Mouse (Mus musculus): ENCODE measurements around the gene Gpld1. TPM values are rescaled to one million over a fixed set of nuclear protein-coding genes. Genes with fewer than 3 reads are reported as not detected.
"Not testable (repeated sequence)": the region's sequence is repeated elsewhere in the genome, so short reads cannot be mapped to it uniquely, and the experiment has no call there.

The Gpld1 gene
- polyA plus RNA-seq, 1 experiment from 2014 or later = 0.47 TPM

- no peak for DNase-seq (ENCODE audit: low spot score)
Measured at GRCm38 (mm10) chr13:24947158-24947557, 4.2 kb downstream of the Gpld1 start.

DNA sequence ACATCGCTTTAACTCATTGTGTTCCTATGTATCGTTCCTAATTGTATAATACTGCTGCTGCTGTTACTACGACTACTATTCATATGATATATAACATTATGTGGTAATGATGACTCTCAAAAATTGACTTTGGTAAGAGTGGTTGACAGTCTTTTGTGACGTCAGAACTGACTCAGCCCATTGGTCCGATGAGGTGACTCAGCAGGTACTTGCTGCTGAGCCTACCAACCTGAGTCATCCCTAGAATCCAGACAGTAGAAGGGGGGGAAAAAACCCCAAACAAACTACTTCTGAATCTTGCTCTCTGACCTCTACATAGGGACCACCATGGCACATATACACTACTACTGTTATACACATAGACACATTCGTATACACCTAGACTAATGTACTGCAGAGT is 5.9 kb downstream of the Gpld1 start:
- DNase-seq (ENCODE audit: low spot score) = no peak

DNA sequence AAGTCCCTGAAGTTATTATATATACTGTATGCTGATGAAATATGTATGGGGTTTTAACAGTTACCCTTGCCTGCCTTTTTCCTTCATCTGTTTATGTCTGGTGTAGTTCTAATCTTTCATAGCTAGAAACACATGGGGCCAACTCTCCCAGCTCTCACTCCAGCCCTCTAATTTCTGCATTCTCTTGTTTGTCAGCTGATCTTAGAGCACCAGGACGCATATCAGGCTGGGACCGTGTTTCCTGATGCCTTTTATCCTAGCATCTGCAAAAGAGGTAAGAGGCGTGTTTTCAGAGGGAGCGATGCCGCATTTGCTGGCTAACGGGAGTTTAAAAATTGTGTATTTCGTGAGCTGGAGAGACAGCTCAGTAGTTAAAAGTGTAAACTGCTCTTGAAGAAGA is 9.7 kb downstream of the Gpld1 start:
- no peak for DNase-seq (ENCODE audit: low spot score)

- DNase-seq (ENCODE audit: low spot score) = no peak
Measured at GRCm38 (mm10) chr13:24955091-24955490, 12.1 kb downstream of the Gpld1 start.

DNA sequence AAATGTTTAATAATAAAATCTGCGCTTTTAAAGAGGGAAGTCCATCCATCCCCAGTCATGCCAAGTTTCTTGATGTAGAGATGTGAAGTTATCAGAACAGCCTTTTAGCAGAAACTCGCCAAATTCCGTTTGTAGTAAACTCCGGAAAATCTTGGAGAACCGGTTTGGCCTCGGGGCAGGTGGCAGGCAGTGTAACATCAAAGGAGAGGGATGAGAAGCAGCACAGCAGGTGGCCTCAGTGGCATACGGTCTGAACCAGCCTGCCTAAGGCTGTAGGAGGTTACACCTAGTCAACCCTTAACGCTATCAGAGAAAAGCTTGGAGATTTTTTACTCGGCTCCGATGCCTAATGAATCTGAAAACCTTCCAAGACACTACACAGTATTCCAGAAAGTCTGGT is 12.5 kb downstream of the Gpld1 start:
- no peak for DNase-seq (ENCODE audit: low spot score)

- no peak for DNase-seq (ENCODE audit: low spot score)
Measured at GRCm38 (mm10) chr13:24958671-24959070, 15.7 kb downstream of the Gpld1 start.

DNA sequence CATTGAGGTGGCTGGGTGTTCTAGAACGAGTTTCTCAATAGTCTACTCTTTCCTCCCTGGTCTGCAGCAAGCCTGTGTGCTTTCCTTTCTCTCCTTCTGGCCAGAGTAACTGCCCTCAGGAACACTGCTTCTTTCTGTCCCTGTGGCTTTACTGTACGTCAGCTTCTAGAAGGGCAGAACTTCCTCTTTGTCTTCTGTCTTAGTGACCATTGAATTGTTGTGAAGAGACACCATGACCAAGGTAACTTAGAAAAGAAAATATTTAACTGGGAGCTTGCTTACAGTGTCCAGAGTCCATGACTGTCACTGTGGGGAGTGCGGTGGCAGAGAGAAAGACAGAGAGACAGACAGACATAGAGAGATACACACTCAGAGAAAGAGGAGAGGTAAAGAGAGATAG is 17.1 kb downstream of the Gpld1 start:
- no peak for DNase-seq (ENCODE audit: low spot score)

DNA sequence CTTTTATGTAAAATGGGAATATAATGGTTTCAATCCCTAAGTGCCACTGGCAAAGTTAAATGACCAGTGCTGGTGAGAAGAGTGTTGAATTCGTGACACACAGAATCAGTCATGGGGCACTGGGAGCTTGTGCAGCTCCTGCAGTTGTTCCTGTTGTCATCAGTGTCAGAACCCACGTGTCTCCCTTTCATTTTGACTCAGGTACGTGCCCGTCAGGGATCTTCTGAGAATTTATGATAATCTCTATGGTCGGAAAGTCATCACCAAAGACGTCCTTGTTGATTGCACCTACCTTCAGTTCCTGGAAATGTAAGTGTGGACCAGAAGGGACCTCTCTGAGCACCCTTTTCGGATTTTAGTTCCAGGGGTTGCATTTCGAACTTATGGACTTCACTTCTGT is 19.2 kb downstream of the Gpld1 start:
- no peak for DNase-seq (ENCODE audit: low spot score)

DNA sequence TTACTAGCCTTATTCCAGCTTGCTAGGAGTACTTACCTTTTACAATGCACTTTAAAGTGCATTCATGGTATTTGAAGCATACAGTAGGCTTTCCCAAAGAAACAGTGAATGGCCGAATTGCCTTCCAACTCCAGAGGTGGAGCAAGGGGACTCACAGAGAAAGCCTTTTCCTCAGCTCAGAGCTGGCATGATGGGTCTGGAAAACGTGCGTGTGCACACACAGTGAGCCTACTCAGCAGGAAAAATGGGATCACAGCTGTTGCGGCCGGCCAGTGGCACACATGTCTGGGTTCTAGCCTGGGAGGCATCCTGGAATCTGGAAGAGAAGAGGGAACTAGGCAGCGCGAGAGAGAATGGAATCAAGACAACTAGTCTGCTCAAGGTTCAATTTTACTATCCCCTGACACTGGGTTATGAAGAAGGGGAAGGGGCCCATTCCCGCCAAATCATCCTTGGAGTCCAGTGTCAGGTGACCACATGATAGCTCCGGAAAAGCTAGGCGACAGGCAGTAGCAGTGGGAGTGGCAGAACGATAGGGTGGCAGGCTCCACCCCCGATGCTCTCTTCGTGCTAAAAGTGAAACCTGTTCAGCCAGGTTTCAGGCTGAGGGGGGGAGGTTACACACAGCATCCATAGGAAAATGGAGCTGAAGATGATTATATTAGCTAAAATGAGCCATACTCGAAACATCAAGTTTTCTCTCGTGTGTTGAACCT is 22.3 kb downstream of the Gpld1 start:
- peak; percentile 31 for DNase-seq (ENCODE audit: low spot score)

GRCm38 (mm10) chr13:24965846-24966201 is 22.9 kb downstream of the Gpld1 start:
- no peak for DNase-seq (ENCODE audit: low spot score)

DNA sequence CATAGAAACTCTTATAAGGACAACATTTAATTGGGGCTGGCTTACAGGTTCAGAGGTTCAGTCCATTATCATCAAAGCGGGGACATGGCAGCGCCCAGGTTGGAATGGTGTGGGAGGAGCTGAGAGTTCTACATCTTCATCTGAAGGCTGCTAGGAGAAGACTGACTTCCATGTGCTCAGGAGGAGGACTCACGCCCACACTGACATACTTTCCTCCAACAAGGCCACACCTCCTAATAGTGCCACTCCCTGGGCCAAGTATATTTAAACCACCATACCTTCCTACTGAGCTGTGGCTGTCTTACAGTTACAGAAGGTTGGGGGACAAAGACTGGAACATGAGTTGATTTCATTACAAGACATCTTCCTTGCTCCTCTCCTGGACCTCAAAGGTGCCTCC is 28.8 kb downstream of the Gpld1 start:
- DNase-seq (ENCODE audit: low spot score) = not testable (repeated sequence)

DNA sequence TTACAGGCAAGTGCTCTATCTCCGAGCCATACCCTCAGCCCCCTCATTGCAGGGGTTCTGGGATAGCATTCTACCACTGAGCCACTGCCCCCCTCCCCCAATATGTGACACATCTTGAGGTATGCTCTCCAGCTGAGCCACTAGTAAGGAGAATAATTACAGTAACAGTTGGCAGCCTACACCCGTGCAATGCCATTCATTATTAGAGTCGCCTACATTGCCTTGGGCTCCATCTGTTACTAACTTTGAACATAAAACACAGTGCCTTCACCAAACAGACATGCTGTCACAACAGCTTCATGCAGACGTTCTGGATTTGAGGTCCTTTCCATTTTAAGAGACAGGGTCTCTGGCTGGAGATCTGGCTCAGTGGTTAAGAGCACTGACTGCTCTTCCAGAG is 33.4 kb downstream of the Gpld1 start:
- DNase-seq (ENCODE audit: low spot score) = no peak

DNA sequence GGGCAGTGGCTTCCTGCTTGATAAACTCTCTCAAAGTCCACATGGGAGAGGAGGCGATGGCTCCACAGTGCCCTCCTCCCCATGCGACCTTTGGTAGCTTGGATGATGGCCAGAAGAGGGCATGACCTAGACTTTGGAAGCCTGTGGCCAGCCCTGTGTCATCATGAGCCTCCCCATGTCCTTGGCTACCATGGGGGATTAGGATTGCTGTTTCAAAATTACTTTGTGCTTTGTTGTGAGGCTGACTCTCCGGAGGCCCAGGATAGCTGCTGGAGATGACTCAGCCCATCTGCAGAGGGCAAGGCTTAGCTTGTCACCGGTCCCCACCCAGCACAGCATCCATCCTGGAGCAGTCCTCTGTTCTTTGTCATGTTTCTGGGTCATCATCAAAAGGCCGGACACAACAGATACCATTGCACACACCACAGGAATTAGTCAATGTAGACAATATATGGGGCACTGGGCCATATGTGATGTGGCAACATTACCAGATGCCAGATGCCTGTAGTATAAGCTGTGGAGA is 34.9 kb downstream of the Gpld1 start:
- DNase-seq (ENCODE audit: low spot score) = no peak

DNA sequence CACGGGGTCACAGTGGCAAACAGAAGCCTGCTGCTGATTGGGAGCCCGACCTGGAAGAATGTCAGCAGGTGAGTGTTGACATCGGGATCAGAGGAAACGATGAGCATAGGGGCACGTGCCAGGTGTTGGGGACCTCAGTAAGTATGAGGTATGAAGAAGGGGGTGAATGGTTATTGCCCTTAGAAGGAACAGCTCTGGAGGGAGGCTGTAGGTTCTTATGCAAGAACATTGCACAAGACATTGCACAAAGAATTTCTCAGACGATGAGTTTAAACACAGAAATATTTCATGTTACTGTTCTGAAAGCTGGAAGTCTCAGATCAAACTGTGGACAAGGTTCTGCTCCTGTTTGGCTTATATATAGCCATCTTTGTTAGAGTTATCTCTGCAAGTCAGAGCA is 38.1 kb downstream of the Gpld1 start:
- DNase-seq (ENCODE audit: low spot score) = no peak

GRCm38 (mm10) chr13:24985435-24985834 is 42.5 kb downstream of the Gpld1 start:
- no peak for DNase-seq (ENCODE audit: low spot score)

DNA sequence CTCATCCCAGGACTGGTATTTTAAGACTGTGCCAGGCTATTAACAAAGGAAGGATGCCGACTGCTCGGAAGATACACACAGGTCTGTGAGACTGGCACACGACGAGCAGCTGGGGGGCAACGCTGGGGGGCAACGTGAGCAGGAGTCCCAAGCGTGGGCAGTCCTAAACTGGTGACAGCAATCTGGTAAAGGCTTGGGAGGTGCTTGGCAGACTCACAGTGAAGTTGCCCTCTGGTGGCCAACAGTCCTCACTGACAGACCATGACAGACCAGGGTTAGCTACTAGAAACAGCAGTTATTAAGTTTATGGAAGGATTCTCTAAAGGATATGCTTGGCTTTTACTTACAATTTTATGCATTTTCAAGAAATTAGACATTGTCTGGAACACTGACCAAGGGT is 45.4 kb downstream of the Gpld1 start:
- peak; percentile 58 for DNase-seq (ENCODE audit: low spot score)

GRCm38 (mm10) chr13:24989006-24989405 is 46.1 kb downstream of the Gpld1 start:
- DNase-seq (ENCODE audit: low spot score) = no peak

DNA sequence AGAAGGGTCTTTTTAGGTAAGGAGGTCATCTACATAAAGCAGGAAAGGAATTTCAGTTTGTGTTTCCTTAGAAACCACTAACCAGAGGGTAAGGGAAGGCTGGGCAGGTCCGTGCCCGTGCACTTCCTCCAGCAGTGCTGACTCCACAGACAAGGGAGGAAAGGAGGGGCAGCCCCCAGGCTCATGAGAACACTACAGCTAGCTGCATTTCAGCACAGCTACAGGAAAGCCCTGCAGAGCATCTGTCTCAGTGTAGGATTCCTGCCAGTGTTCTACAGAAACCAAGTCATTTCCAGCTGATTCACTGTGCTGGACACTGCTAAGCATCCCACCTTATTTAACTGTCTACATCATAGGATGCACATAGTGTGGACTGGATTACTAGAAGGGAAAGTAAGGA is 50.2 kb downstream of the Gpld1 start:
- DNase-seq (ENCODE audit: low spot score) = no peak

DNA sequence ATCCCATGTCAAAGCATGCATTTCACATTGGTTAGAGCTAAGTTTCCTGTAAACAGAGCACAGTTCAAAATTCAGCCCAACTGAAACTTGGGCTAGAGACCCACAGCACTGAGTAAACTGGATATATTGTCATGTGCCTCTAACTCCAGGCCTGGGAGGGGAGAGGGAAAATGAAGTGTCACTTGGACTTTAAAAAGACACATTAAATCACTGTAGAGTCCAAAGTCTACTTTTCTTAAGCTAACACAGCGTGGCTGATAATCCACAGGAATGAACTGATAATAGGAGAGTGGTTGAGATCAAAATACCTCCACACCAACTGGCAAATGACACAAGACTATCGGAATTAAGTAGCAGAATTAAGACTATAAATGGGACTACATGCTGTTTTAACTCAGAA is 56.6 kb downstream of the Gpld1 start:
- DNase-seq (ENCODE audit: low spot score) = no peak

DNA sequence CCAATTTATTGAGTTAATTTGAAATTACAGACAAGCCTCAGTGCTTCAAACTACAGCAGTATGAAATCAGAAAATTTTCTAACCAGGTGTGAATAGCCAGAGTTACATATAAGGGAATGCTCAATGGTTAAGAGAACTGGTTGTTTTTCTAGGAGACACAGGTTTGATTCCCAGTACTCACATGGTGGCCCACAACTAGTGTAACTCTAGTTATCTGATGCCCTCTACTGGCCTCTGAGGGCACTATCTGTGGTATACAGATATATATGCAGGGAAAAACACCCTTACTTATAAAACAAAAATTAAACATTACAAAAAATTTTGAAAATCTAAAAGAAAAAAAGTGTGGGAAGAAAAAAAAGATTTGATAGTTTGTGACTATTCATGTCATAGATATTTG is 60.0 kb downstream of the Gpld1 start:
- peak; percentile 37 for DNase-seq (ENCODE audit: low spot score)

GRCm38 (mm10) chr13:25007115-25007514 is 64.2 kb downstream of the Gpld1 start:
- no peak for DNase-seq (ENCODE audit: low spot score)

GRCm38 (mm10) chr13:25018316-25018715 is 75.4 kb downstream of the Gpld1 start:
- no peak for DNase-seq (ENCODE audit: low spot score)

DNA sequence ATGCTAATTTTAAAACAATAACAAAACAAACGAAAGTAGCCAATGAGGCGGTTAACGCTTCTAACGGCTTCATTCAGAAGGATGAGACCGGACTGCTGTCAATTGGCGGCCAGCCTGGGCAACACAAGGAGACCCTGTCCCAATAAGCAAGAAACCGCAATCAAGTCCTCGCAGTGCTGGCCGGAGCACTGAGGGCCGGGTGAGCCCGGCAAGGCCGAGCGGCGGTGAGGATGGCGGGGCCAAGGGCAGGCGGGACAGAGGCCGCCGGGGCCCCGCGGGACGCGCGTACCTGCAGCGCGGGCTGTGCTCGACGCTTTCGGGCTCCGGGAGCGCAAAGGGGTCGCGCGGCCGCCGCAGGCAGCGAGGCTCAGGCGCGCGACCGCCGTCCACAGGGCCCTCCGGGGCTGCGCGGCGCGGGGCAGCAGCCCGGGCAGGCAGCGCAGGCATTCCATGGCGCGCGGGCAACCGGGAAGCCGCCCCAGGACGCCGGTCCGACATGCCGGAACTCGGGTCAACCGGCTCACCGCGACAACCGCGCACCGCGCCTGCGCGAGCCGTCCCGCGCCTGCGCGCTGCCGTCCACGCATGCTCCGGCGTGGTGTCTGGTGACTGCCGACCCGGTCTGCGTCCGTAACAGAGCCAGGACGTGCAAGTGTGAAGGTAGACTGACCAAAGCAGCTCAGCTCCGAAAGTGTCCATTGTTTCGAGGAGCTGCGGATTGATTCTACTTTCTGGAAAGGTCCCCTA is 77.0 kb downstream of the Gpld1 start, which contains the start of gene Mrs2:
Mrs2 (minus strand) TSS at position 587 of the 747 bp plus-strand sequence.
- DNase-seq (ENCODE audit: low spot score) = peak; percentile 84

Measured in thymus, postnatal 0 days (tissue).